Mouse (Mus musculus): ENCODE measurements around the gene Gpatch3.

GRCm38 (mm10) chr4:133604856-133605255, 30.3 kb downstream of the Gpatch3 start:
- TF ChIP-seq CTCF (IDR thresholded peaks at IDR 0.05; ENCODE audit: low read depth) (no peak), EP300 (IDR thresholded peaks at IDR 0.05; ENCODE audit: low read depth) (no peak)
